Mouse (Mus musculus): ENCODE measurements at regions not wholly inside any gene's neighbourhood (a gene's known extent, or its start where the extent isn't known, plus 50 kb on each side); places are given as distances from the start of the nearest gene placed in this dataset.

- WGBS, result 39% methylated on average over 9 of the region's 9 CpGs
- TF ChIP-seq CTCF (IDR thresholded peaks at IDR 0.05; ENCODE audit: borderline replicate concordance, insufficient read depth, low read depth, low read length) (no peak), POLR2A (IDR thresholded peaks at IDR 0.05; ENCODE audit: borderline replicate concordance, insufficient read depth, low read length) (no peak)
- Histone ChIP-seq H3K27me3 (ENCODE audit: control insufficient read depth, insufficient read depth, low read length) (no peaks in the 10 kb centered on the region), H3K4me3 (replicated peaks; ENCODE audit: insufficient read depth, low read depth, low read length) (no peak overlapping the region), H3K27ac (ENCODE audit: insufficient read depth, low read length) (no peak overlapping the region), H3K4me1 (ENCODE audit: control insufficient read depth, insufficient read depth, low read length) (0 out of 2 replicates have a peak, but pooled peaks cover 5% of the 10 kb centered on the region)
- no peak for DNase-seq
These were observed 54.1 kb upstream of the Sec14l1 start for GRCm38 (mm10) chr11:117060706-117061337.

- Histone ChIP-seq H3K4me1 (ENCODE audit: control insufficient read depth, insufficient read depth, low read length) (no peaks in the 10 kb centered on the region), H3K4me3 (replicated peaks; ENCODE audit: insufficient read depth, low read depth, low read length) (no peak overlapping the region), H3K27me3 (ENCODE audit: control insufficient read depth, insufficient read depth, low read length) (no peaks in the 10 kb centered on the region), H3K27ac (ENCODE audit: insufficient read depth, low read length) (no peak overlapping the region)
- WGBS, result 42% methylated on average over 14 of the region's 14 CpGs
- no peak for TF ChIP-seq CTCF (IDR thresholded peaks at IDR 0.05; ENCODE audit: borderline replicate concordance, insufficient read depth, low read depth, low read length)
- no peak for TF ChIP-seq POLR2A (IDR thresholded peaks at IDR 0.05; ENCODE audit: borderline replicate concordance, insufficient read depth, low read length)
- DNase-seq, result no peak
These were observed 52.0 kb upstream of the Sec14l1 start for GRCm38 (mm10) chr11:117062772-117063499.

Measured in cerebellum, adult 2 months (tissue).